Mouse (Mus musculus) midbrain, embryonic 10.5 days (tissue): ENCODE data around the gene Hhat. TPM values are rescaled to one million over a fixed set of nuclear protein-coding genes. Genes with fewer than 3 reads are reported as not detected.

ENCODE experiments used
- DNase-seq: peaks from one replicate; pipeline ENCODE4 v3.0.0-alpha.2; 2017; ENCODE audit warnings: low spot score
- H3K27ac ChIP-seq: fragments of 300-500 bp; sonication (generic); replicated peaks from 2 replicates; pipeline ENCODE4 v1.5.1; 2016; ENCODE audit warnings: mild to moderate bottlenecking
- H3K27me3 ChIP-seq: fragments of 300-500 bp; sonication (generic); 2 replicates; pipeline ENCODE4 v1.6.1; 2016; ENCODE audit warnings: low read depth, mild to moderate bottlenecking; ENCODE audit not compliant: poor library complexity, severe bottlenecking
- H3K36me3 ChIP-seq: fragments of 300-500 bp; sonication (generic); 2 replicates; pipeline ENCODE4 v1.6.1; 2016; ENCODE audit warnings: mild to moderate bottlenecking, moderate library complexity
- H3K4me1 ChIP-seq: fragments of 300-500 bp; sonication (generic); 2 replicates; pipeline ENCODE4 v1.6.1; 2016
- H3K4me3 ChIP-seq: fragments of 300-500 bp; sonication (generic); 2 replicates; pipeline ENCODE4 v1.5.1; 2016; ENCODE audit warnings: mild to moderate bottlenecking, moderate library complexity
- H3K9me3 ChIP-seq: fragments of 300-500 bp; sonication (generic); replicated peaks from 2 replicates; pipeline ENCODE4 v1.6.1; 2016; ENCODE audit warnings: mild to moderate bottlenecking
- WGBS: fragments of 180-500 bp; shearing (Covaris S2); methylation state at CpG from one replicate; pipeline ENCODE4 v1.1.7; 2016; 5-methylcytosine and 5-hydroxymethylcytosine counted together
- polyA plus RNA-seq: library from polyadenylated mRNA; unstranded; fragments of >200 nt; fragmentation: Nextera tagmentation; extraction: Ambion mirVana; gene quantifications from 2 replicates; pipeline ENCODE4 v1.2.1, GENCODE M21; 2016

Hhat gene
- polyA plus RNA-seq, 1 experiment from 2014 or later, result 8.2 TPM

DNA sequence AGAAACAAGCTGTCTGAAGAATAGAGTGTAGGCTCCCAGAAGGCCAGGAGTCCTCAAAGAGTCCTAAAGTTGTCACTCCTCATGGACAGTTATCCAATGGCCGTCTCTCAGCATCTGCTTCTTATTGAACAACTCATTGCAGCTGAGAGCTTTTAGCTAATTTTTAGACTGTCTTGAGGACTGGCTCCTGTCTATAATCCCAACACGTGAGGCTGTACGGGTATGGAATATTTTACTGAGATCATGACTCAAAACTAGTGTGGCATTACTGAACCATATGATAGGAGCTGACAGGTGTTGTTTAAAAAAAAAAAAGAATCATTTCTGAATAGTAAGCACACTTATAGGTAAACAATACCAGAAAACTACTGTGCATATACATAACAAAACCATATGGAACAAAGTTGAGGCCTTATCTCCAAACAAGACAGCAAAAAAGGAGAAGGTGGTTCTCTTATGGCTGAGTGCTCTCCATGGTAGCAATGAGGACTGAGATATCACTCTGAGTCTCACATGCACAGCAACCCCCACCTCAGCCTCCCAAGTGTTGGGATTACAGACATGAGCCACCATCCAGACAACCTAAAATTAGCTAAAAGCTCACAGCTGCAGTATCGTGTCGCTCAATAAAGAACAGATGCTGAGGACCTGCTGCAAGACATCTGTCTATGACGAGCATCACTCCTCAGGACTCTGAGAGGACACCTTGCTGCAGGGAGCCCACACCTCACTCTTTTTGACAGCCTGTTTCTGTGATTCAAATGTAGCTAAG lies 21.6 kb downstream of the Hhat start:
- no peak for DNase-seq
- WGBS, result 85% methylated on average over 6 of the region's 6 CpGs
- Histone ChIP-seq H3K27me3 (no peaks in the 10 kb centered on the region), H3K4me1 (peaks cover 17% of the 10 kb centered on the region), H3K4me3 (no peak overlapping the region), H3K36me3 (no peaks in the 10 kb centered on the region), H3K9me3 (no peaks in the 10 kb centered on the region), H3K27ac (no peak overlapping the region)

GRCm38 (mm10) chr1:192746201-192746600 lies 24.8 kb downstream of the Hhat start:
- WGBS, result 80% methylated on average over 6 of the region's 6 CpGs
- H3K36me3 ChIP-seq, result no peaks in the 10 kb centered on the region
- no peaks in the 10 kb centered on the region for H3K27me3 ChIP-seq
- H3K9me3 ChIP-seq, result no peaks in the 10 kb centered on the region
- DNase-seq, result no peak
- 0 out of 2 replicates have a peak, but pooled peaks cover 2% of the 10 kb centered on the region for H3K4me1 ChIP-seq
- no peak overlapping the region for H3K27ac ChIP-seq
- H3K4me3 ChIP-seq, result no peak overlapping the region

GRCm38 (mm10) chr1:192745240-192746101 lies 25.6 kb downstream of the Hhat start:
- Histone ChIP-seq H3K36me3 (0 out of 2 replicates have a peak, but pooled peaks cover 2% of the 10 kb centered on the region), H3K4me3 (no peak overlapping the region), H3K9me3 (no peaks in the 10 kb centered on the region), H3K4me1 (0 out of 2 replicates have a peak, but pooled peaks cover 2% of the 10 kb centered on the region), H3K27ac (peak overlapping the region; percentile 74; the same call in 1 of the 2 replicates), H3K27me3 (no peaks in the 10 kb centered on the region)
- peak; percentile 61 for DNase-seq
- WGBS, result 6% methylated on average over 16 of the region's 16 CpGs

DNA sequence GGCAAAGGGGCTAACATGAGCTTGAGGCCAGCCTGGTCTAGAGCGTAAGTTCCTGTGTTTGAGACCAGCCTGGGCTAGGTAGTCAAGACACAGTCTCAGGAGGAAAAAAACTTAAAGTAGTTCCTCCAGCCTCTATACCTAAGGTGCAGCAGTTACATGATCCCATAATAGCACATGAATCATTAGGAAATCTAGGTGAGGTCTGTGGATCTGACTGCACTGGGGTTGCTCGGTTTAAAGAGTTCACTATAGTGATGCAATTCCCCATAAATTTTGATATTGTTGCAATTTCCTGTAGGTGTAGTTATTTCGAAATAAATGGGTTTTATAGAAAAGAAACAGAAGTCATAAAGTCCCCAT lies 26.2 kb downstream of the Hhat start:
- no peaks in the 10 kb centered on the region for H3K9me3 ChIP-seq
- H3K4me1 ChIP-seq, result no peaks in the 10 kb centered on the region
- peaks cover 3% of the 10 kb centered on the region; the same call in 1 of the 2 replicates for H3K36me3 ChIP-seq
- no peak overlapping the region for H3K4me3 ChIP-seq
- no peak for DNase-seq
- WGBS, result 68% methylated on average over 3 of the region's 3 CpGs
- no peak overlapping the region for H3K27ac ChIP-seq
- H3K27me3 ChIP-seq, result no peaks in the 10 kb centered on the region

GRCm38 (mm10) chr1:192742394-192743251 lies 28.4 kb downstream of the Hhat start:
- WGBS, result 84% methylated on average over 7 of the region's 7 CpGs
- Histone ChIP-seq H3K27me3 (no peaks in the 10 kb centered on the region), H3K27ac (no peak overlapping the region), H3K4me3 (no peak overlapping the region), H3K9me3 (no peaks in the 10 kb centered on the region), H3K4me1 (no peaks in the 10 kb centered on the region), H3K36me3 (peaks cover 3% of the 10 kb centered on the region; the same call in 1 of the 2 replicates)
- no peak for DNase-seq

- no peaks in the 10 kb centered on the region for H3K9me3 ChIP-seq
These were observed 29.1 kb downstream of the Hhat start for GRCm38 (mm10) chr1:192741896-192742295.

GRCm38 (mm10) chr1:192736524-192736923 lies 34.5 kb downstream of the Hhat start:
- Histone ChIP-seq H3K27me3 (no peaks in the 10 kb centered on the region), H3K27ac (peak overlapping the region; percentile 18), H3K36me3 (peaks cover 3% of the 10 kb centered on the region; the same call in 1 of the 2 replicates), H3K4me1 (peaks cover 7% of the 10 kb centered on the region), H3K9me3 (no peaks in the 10 kb centered on the region), H3K4me3 (no peak overlapping the region)
- WGBS, result 55% methylated on average over 3 of the region's 3 CpGs
- no peak for DNase-seq

More at GRCm38 (mm10) chr1:192741896-192742295, 29.1 kb downstream of the Hhat start:
- DNase-seq, result no peak
- Histone ChIP-seq H3K27ac (no peak overlapping the region), H3K4me3 (no peak overlapping the region), H3K36me3 (peaks cover 3% of the 10 kb centered on the region; the same call in 1 of the 2 replicates), H3K27me3 (no peaks in the 10 kb centered on the region), H3K4me1 (peaks cover under 1% of the 10 kb centered on the region; the same call in 1 of the 2 replicates)
- WGBS, result 92% methylated on average over 2 of the region's 2 CpGs

- Histone ChIP-seq H3K9me3 (no peaks in the 10 kb centered on the region), H3K27ac (peak overlapping the region; percentile 18), H3K36me3 (peaks cover 3% of the 10 kb centered on the region; the same call in 1 of the 2 replicates), H3K4me1 (peaks cover 7% of the 10 kb centered on the region), H3K27me3 (no peaks in the 10 kb centered on the region), H3K4me3 (no peak overlapping the region)
- 81% methylated on average over 9 of the region's 9 CpGs for WGBS
- DNase-seq, result no peak
These were observed 35.0 kb downstream of the Hhat start for GRCm38 (mm10) chr1:192736002-192736426.

- no peak for DNase-seq
- H3K27ac ChIP-seq, result no peak overlapping the region
- H3K27me3 ChIP-seq, result no peaks in the 10 kb centered on the region
- no peaks in the 10 kb centered on the region; the same call in 1 of the 2 replicates for H3K4me1 ChIP-seq
- H3K4me3 ChIP-seq, result no peak overlapping the region
- no peaks in the 10 kb centered on the region for H3K36me3 ChIP-seq
- WGBS, result 87% methylated on average over 7 of the region's 7 CpGs
- H3K9me3 ChIP-seq, result no peaks in the 10 kb centered on the region
These were observed 40.5 kb downstream of the Hhat start for GRCm38 (mm10) chr1:192730517-192730916.

GRCm38 (mm10) chr1:192726996-192727624 lies 43.9 kb downstream of the Hhat start:
- Histone ChIP-seq H3K27ac (no peak overlapping the region), H3K36me3 (no peaks in the 10 kb centered on the region), H3K4me3 (no peak overlapping the region), H3K27me3 (no peaks in the 10 kb centered on the region), H3K9me3 (no peaks in the 10 kb centered on the region), H3K4me1 (no peaks in the 10 kb centered on the region; the same call in 1 of the 2 replicates)
- WGBS, result 51% methylated on average over 11 of the region's 11 CpGs
- peak; percentile 73 for DNase-seq

GRCm38 (mm10) chr1:192722147-192722546 lies 48.9 kb downstream of the Hhat start:
- H3K27ac ChIP-seq, result no peak overlapping the region
- no peak overlapping the region for H3K4me3 ChIP-seq
- no peaks in the 10 kb centered on the region for H3K27me3 ChIP-seq
- 39% methylated on average over 5 of the region's 5 CpGs for WGBS
- peak; percentile 72 for DNase-seq
- no peaks in the 10 kb centered on the region for H3K9me3 ChIP-seq
- no peaks in the 10 kb centered on the region; the same call in 1 of the 2 replicates for H3K4me1 ChIP-seq
- H3K36me3 ChIP-seq, result no peaks in the 10 kb centered on the region
